Mouse (Mus musculus): ENCODE measurements around the gene Acap3. TPM values are rescaled to one million over a fixed set of nuclear protein-coding genes. Genes with fewer than 3 reads are reported as not detected.

The Acap3 gene
- total and polyA plus RNA-seq, 3 experiments, result 24.5 to 39.1 TPM; not detected in 1

GRCm38 (mm10) chr4:155861787-155862186 lies 29.8 kb upstream of the Acap3 start:
- no peaks in the 10 kb centered on the region; a peak in 1 of 4 replicates for H3K36me3 ChIP-seq (ENCODE audit: control insufficient read depth in 1 of 2, insufficient read depth in 2 of 2, low read length in 2 of 2)
- no peaks in the 10 kb centered on the region for H3K79me2 ChIP-seq (ENCODE audit: control insufficient read depth, insufficient read depth, low read length, poor library complexity)
- H3K27me3 ChIP-seq (ENCODE audit: control insufficient read depth in 1 of 2, insufficient read depth in 2 of 2, low read length in 2 of 2), result no peaks in the 10 kb centered on the region
- no peak overlapping the region for H3K27ac ChIP-seq (ENCODE audit: control insufficient read depth, low read depth, low read length)
- H3K4me3 ChIP-seq (ENCODE audit: control insufficient read depth in 1 of 2, insufficient read depth in 1 of 2, low read depth in 2 of 2, low read length in 2 of 2), result no peak overlapping the region
- no peaks in the 10 kb centered on the region for H3K9me3 ChIP-seq (replicated peaks; ENCODE audit: insufficient read depth, low read length)
- no peak for DNase-seq (ENCODE audit: low read depth, low spot score)
- no peak overlapping the region for H3K9ac ChIP-seq (ENCODE audit: control insufficient read depth, low read depth, low read length, poor library complexity, severe bottlenecking)
- no peaks in the 10 kb centered on the region; a peak in 1 of 4 replicates for H3K4me1 ChIP-seq (ENCODE audit: control insufficient read depth in 1 of 2, insufficient read depth in 2 of 2, low read length in 2 of 2)
- TF ChIP-seq MAFK (IDR thresholded peaks at IDR 0.05; ENCODE audit: borderline replicate concordance, low read depth, low read length) (no peak), RAD21 (IDR thresholded peaks at IDR 0.05; ENCODE audit: low read depth, low read length) (no peak), USF2 (IDR thresholded peaks at IDR 0.05; ENCODE audit: borderline replicate concordance in 1 of 2, insufficient read depth in 1 of 2, low read depth in 1 of 2, low read length in 2 of 2) (no peak), POLR2A (IDR thresholded peaks at IDR 0.05; ENCODE audit: control insufficient read depth in 1 of 2, insufficient read depth in 1 of 2, low read depth in 1 of 2, low read length in 2 of 2, poor library complexity in 1 of 2) (no peak), POLR2AphosphoS2 (IDR thresholded peaks at IDR 0.05; ENCODE audit: low read length) (no peak), SMC3 (IDR thresholded peaks at IDR 0.05; ENCODE audit: low read depth, low read length) (no peak), RCOR1 (IDR thresholded peaks at IDR 0.05; ENCODE audit: low read depth, low read length) (no peak), CHD2 (IDR thresholded peaks at IDR 0.05; ENCODE audit: low read length) (no peak), MYB (IDR thresholded peaks at IDR 0.05; ENCODE audit: low read depth, low read length) (no peak), SIN3A (IDR thresholded peaks at IDR 0.05; ENCODE audit: low read length) (no peak), GABPA (IDR thresholded peaks at IDR 0.05; ENCODE audit: low read depth, low read length) (no peak)

- no peaks in the 10 kb centered on the region for H3K79me2 ChIP-seq (ENCODE audit: control insufficient read depth, insufficient read depth, low read length, poor library complexity)
- no peaks in the 10 kb centered on the region for H3K27me3 ChIP-seq (ENCODE audit: control insufficient read depth in 1 of 2, insufficient read depth in 2 of 2, low read length in 2 of 2)
- TF ChIP-seq JUND (IDR thresholded peaks at IDR 0.05; ENCODE audit: low read depth, low read length), result no peak
- TF ChIP-seq ZMIZ1 (IDR thresholded peaks at IDR 0.05; ENCODE audit: low read depth, low read length), result no peak
- no peak for TF ChIP-seq ELF1 (IDR thresholded peaks at IDR 0.05; ENCODE audit: low read depth, low read length)
- no peak for TF ChIP-seq CHD1 (IDR thresholded peaks at IDR 0.05; ENCODE audit: low read depth, low read length)
- TF ChIP-seq NELFE (IDR thresholded peaks at IDR 0.05; ENCODE audit: low read depth, low read length), result no peak
- no peak within 1 kb of the TSS for H3K27ac ChIP-seq (ENCODE audit: control insufficient read depth, low read depth, low read length)
- H3K9ac ChIP-seq (ENCODE audit: control insufficient read depth, low read depth, low read length, poor library complexity, severe bottlenecking), result no peak within 1 kb of the TSS
- H3K9me3 ChIP-seq (replicated peaks; ENCODE audit: insufficient read depth, low read length), result no peaks in the 10 kb centered on the region
- peaks cover 3% of the 10 kb centered on the region in 2 experiments; a peak in 2 of 4 replicates for H3K4me1 ChIP-seq (ENCODE audit: control insufficient read depth in 1 of 2, insufficient read depth in 2 of 2, low read length in 2 of 2)
- DNase-seq (ENCODE audit: low read depth, low spot score), result no peak
- H3K36me3 ChIP-seq (ENCODE audit: control insufficient read depth in 1 of 2, insufficient read depth in 2 of 2, low read length in 2 of 2), result no peaks in the 10 kb centered on the region; a peak in 1 of 4 replicates
- no peak within 1 kb of the TSS for H3K4me3 ChIP-seq (ENCODE audit: control insufficient read depth in 1 of 2, insufficient read depth in 1 of 2, low read depth in 2 of 2, low read length in 2 of 2)
These were observed 28.6 kb upstream of the Acap3 start, which contains the start of gene Tas1r3 for GRCm38 (mm10) chr4:155863001-155863400. Tas1r3 (minus strand) TSS chr4:155863362.

All from MEL (cell line).